Mouse (Mus musculus) liver, embryonic 13.5 days (tissue): ENCODE measurements at regions not wholly inside any gene's neighbourhood (a gene's known extent, or its start where the extent isn't known, plus 50 kb on each side); places are given as distances from the start of the nearest gene placed in this dataset.
A peak's percentile ranks its signal among the peaks of the same experiment; 100 is the strongest.

Experiments used
- ATAC-seq: fragments of 200-750 bp; cut with Nextera tagmentation; 2 replicates; pipeline ENCODE4 v1.8.0; 2017; ENCODE audit warnings: low read depth, mild to moderate bottlenecking, moderate number of reproducible peaks, moderate library complexity
- DNase-seq: peaks from one replicate; pipeline ENCODE4 v3.0.0; 2022
- H3K27ac ChIP-seq: fragments of 300-500 bp; sonication (generic); 2 replicates; pipeline ENCODE4 v1.5.1; 2015; ENCODE audit warnings: moderate library complexity, mild to moderate bottlenecking, inconsistent platforms
- H3K27me3 ChIP-seq: fragments of 300-500 bp; sonication (generic); 2 replicates; pipeline ENCODE4 v1.6.1; 2015; ENCODE audit warnings: mild to moderate bottlenecking, inconsistent platforms
- H3K36me3 ChIP-seq: fragments of 300-500 bp; sonication (generic); 2 replicates; pipeline ENCODE4 v1.6.1; 2015; ENCODE audit warnings: mild to moderate bottlenecking, inconsistent platforms
- H3K4me1 ChIP-seq: fragments of 300-500 bp; sonication (generic); replicated peaks from 2 replicates; pipeline ENCODE4 v1.6.1; 2015; ENCODE audit warnings: inconsistent platforms
- H3K4me2 ChIP-seq: fragments of 300-500 bp; sonication (generic); 2 replicates; pipeline ENCODE4 v1.6.1; 2015; ENCODE audit warnings: inconsistent platforms, mild to moderate bottlenecking, moderate library complexity
- H3K4me3 ChIP-seq: fragments of 300-500 bp; sonication (generic); replicated peaks from 2 replicates; pipeline ENCODE4 v1.5.1; 2015; ENCODE audit warnings: mild to moderate bottlenecking, inconsistent platforms
- H3K9ac ChIP-seq: fragments of 300-500 bp; sonication (generic); 2 replicates; pipeline ENCODE4 v1.6.1; 2015; ENCODE audit warnings: mild to moderate bottlenecking, inconsistent platforms
- H3K9me3 ChIP-seq: fragments of 300-500 bp; sonication (generic); replicated peaks from 2 replicates; pipeline ENCODE4 v1.6.1; 2016; ENCODE audit warnings: inconsistent platforms
- WGBS: fragments of 180-500 bp; shearing (Covaris S2); methylation state at CpG from one replicate; pipeline ENCODE4 v1.1.7; 2015; ENCODE audit not compliant: insufficient replicate concordance; 5-methylcytosine and 5-hydroxymethylcytosine counted together

DNA sequence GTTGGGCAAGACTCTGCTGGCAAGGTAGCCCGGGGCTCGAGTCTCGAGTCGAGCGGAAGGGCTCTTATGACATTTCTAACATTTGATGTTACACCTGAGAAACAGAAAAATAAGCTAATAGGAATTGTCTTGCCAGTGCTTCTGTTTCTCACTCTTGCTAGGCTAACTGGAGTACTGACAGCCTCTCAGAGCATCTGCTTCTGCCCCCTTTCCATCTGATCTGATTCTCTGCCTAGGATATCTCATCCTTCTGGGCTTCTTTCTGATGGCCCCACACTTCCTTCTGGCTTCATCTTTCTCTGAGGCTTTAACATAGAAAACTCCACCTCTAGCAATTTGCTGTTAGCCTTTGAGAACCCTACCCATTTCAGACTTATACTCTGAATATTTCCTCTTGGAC, 95.0 kb upstream of the Arhgef9 start:
- H3K9me3 ChIP-seq, result no peaks in the 10 kb centered on the region
- no peaks in the 10 kb centered on the region for H3K27me3 ChIP-seq
- ATAC-seq (no peak), DNase-seq (no peak)
- no peak overlapping the region for H3K27ac ChIP-seq
- no peaks in the 10 kb centered on the region for H3K36me3 ChIP-seq
- no peaks in the 10 kb centered on the region for H3K4me1 ChIP-seq
- H3K9ac ChIP-seq, result no peak overlapping the region
- 94% methylated on average over 5 of the region's 5 CpGs for WGBS
- H3K4me3 ChIP-seq, result no peak overlapping the region
- no peak overlapping the region for H3K4me2 ChIP-seq

- H3K36me3 ChIP-seq, result no peaks in the 10 kb centered on the region
- 21% methylated on average over 5 of the region's 5 CpGs for WGBS
These were observed 85.4 kb upstream of the Arhgef9 start for GRCm38 (mm10) chrX:95282038-95282437.

GRCm38 (mm10) chrX:95253517-95253916, 56.9 kb upstream of the Arhgef9 start:
- Histone ChIP-seq H3K36me3 (no peaks in the 10 kb centered on the region), H3K4me1 (no peaks in the 10 kb centered on the region), H3K9ac (no peak overlapping the region), H3K27me3 (no peaks in the 10 kb centered on the region), H3K27ac (no peak overlapping the region), H3K4me3 (no peak overlapping the region), H3K4me2 (no peak overlapping the region), H3K9me3 (no peaks in the 10 kb centered on the region)
- peak; percentile 5 for DNase-seq
- WGBS, result 28% methylated on average over 13 of the region's 13 CpGs
- no peak for ATAC-seq

More at GRCm38 (mm10) chrX:95282038-95282437, 85.4 kb upstream of the Arhgef9 start:
- H3K4me1 ChIP-seq, result no peaks in the 10 kb centered on the region
- H3K9me3 ChIP-seq, result no peaks in the 10 kb centered on the region
- no peak for ATAC-seq
- H3K4me3 ChIP-seq, result no peak overlapping the region
- DNase-seq, result no peak
- no peak overlapping the region for H3K4me2 ChIP-seq
- no peaks in the 10 kb centered on the region for H3K27me3 ChIP-seq
- no peak overlapping the region for H3K27ac ChIP-seq
- no peak overlapping the region for H3K9ac ChIP-seq
